Mouse (Mus musculus): Measurements from ENCODE around the gene Olfr1014. TPM values are rescaled to one million over a fixed set of nuclear protein-coding genes. Genes with fewer than 3 reads are reported as not detected.

Olfr1014 gene
- polyA plus RNA-seq (2014; fragmentation: Nextera tagmentation; extraction: Ambion mirVana) = not detected in 2 replicates

- H3K4me2 ChIP-seq (ENCODE audit: low read depth, low read length, severe bottlenecking) = no peak within 1 kb of the TSS
- H3K4me1 ChIP-seq (replicated peaks; ENCODE audit: control insufficient read depth, insufficient read depth, low read length) = no peaks in the 10 kb centered on the region
- no peaks in the 10 kb centered on the region for H3K36me3 ChIP-seq (ENCODE audit: control insufficient read depth, insufficient read depth, low read length)
- ATAC-seq (replicated peaks; ENCODE audit: low FRiP score) = no peak
- H3K9me3 ChIP-seq (ENCODE audit: control insufficient read depth, low read length) = no peaks in the 10 kb centered on the region
- DNase-seq (ENCODE audit: low spot score) = no peak
- H3K27me3 ChIP-seq (ENCODE audit: control insufficient read depth, insufficient read depth, low read length) = no peaks in the 10 kb centered on the region
- no peak within 1 kb of the TSS for H3K4me3 ChIP-seq (ENCODE audit: low read depth, low read length)
- no peak within 1 kb of the TSS for H3K9ac ChIP-seq (ENCODE audit: low read length)
- no peak within 1 kb of the TSS for H3K27ac ChIP-seq (ENCODE audit: low read depth, low read length)
Measured at GRCm38 (mm10) chr2:85772413-85772812, at the start of gene Olfr1014. Olfr1014 (plus strand) TSS chr2:85772713.

DNA sequence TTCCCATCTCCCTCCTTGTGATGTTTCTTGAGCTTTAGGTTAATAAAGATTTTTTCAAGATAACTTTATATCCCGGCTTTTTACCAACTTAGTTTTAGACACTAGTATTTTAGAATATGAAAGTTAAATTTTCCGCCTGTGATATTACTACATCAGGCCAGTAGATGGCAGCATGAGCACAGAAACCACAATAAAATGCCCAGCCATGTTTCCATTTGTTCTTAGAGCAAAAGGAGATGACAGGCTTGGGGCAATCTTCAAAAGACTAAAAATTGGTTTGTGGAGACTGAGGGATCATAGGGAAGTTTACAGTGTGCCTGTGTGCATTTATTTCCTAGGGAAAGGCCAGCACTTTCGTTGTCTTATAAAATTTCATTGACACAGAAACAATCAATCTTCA, 46.7 kb upstream of the Olfr1014 start:
- WGBS = 24% methylated on average over 3 of the region's 3 CpGs
- no peak overlapping the region for H3K9ac ChIP-seq (ENCODE audit: low read length)
- no peak for DNase-seq (ENCODE audit: low spot score)
- H3K9me3 ChIP-seq (ENCODE audit: control insufficient read depth, low read length) = no peaks in the 10 kb centered on the region
- no peak overlapping the region for H3K27ac ChIP-seq (ENCODE audit: low read depth, low read length)
- H3K4me3 ChIP-seq (ENCODE audit: low read depth, low read length) = no peak overlapping the region
- no peaks in the 10 kb centered on the region for H3K4me1 ChIP-seq (replicated peaks; ENCODE audit: control insufficient read depth, insufficient read depth, low read length)
- H3K36me3 ChIP-seq (ENCODE audit: control insufficient read depth, insufficient read depth, low read length) = no peaks in the 10 kb centered on the region
- H3K4me2 ChIP-seq (ENCODE audit: low read depth, low read length, severe bottlenecking) = no peak overlapping the region
- no peaks in the 10 kb centered on the region for H3K27me3 ChIP-seq (ENCODE audit: control insufficient read depth, insufficient read depth, low read length)
- peak; percentile 69; the same call in 1 of the 2 replicates for ATAC-seq (replicated peaks; ENCODE audit: low FRiP score)

DNA sequence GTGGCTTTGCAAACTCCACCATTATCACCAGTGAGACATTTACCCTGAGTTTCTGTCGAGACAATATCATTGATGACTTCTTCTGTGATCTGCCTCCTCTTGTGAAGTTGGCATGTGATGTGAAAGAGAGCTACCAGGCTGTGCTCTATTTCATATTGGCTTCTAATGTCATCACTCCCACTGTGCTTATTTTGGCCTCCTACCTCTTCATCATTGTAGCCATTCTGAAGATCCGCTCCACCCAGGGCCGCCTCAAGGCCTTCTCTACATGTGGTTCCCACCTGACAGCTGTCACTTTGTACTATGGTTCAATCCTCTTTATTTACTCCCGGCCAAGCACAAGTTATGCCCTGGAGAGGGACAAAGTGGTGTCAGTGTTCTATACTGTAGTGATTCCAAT, 18.7 kb upstream of the Olfr1014 start:
- Histone ChIP-seq H3K9ac (ENCODE audit: low read length) (no peak overlapping the region), H3K9me3 (ENCODE audit: control insufficient read depth, low read length) (no peaks in the 10 kb centered on the region), H3K27me3 (ENCODE audit: control insufficient read depth, insufficient read depth, low read length) (no peaks in the 10 kb centered on the region), H3K4me3 (ENCODE audit: low read depth, low read length) (no peak overlapping the region), H3K4me1 (replicated peaks; ENCODE audit: control insufficient read depth, insufficient read depth, low read length) (no peaks in the 10 kb centered on the region), H3K27ac (ENCODE audit: low read depth, low read length) (no peak overlapping the region), H3K36me3 (ENCODE audit: control insufficient read depth, insufficient read depth, low read length) (no peaks in the 10 kb centered on the region), H3K4me2 (ENCODE audit: low read depth, low read length, severe bottlenecking) (no peak overlapping the region)
- DNase-seq (ENCODE audit: low spot score) = no peak
- no peak for ATAC-seq (replicated peaks; ENCODE audit: low FRiP score)
- 68% methylated on average over 4 of the region's 4 CpGs for WGBS

DNA sequence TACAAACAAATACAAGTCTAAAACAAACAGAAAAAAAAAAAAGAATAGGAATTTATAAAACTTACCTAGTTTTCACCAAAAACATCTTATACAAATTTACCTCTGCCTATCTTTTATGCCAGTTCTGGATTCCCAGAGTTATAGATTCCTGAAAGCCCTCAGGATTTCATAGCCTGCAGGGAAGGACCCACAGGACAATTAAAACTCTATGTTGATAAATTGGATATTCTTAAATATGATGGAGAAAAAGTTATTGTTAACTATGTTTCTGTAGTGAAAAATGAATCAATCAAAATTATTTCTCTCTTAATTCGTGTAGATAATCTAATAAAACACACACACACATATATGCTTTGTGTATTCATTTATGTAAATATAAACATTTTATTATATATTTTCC, 9.8 kb upstream of the Olfr1014 start, which contains the start of gene Olfr1012:
Gene Olfr1012, minus strand, starts transcription at position 101 of the 400 bp plus-strand sequence.
- Histone ChIP-seq H3K36me3 (ENCODE audit: control insufficient read depth, insufficient read depth, low read length) (no peaks in the 10 kb centered on the region), H3K27me3 (ENCODE audit: control insufficient read depth, insufficient read depth, low read length) (no peaks in the 10 kb centered on the region), H3K4me3 (ENCODE audit: low read depth, low read length) (no peak within 1 kb of the TSS), H3K4me1 (replicated peaks; ENCODE audit: control insufficient read depth, insufficient read depth, low read length) (no peaks in the 10 kb centered on the region), H3K4me2 (ENCODE audit: low read depth, low read length, severe bottlenecking) (no peak within 1 kb of the TSS), H3K27ac (ENCODE audit: low read depth, low read length) (no peak within 1 kb of the TSS), H3K9ac (ENCODE audit: low read length) (no peak within 1 kb of the TSS), H3K9me3 (ENCODE audit: control insufficient read depth, low read length) (no peaks in the 10 kb centered on the region)
- DNase-seq (ENCODE audit: low spot score) (no peak), ATAC-seq (replicated peaks; ENCODE audit: low FRiP score) (no peak)
- WGBS = 89% methylated on average over 1 of the region's 1 CpGs

- Histone ChIP-seq H3K27ac (ENCODE audit: low read depth, low read length) (no peak within 1 kb of the TSS), H3K9ac (ENCODE audit: low read length) (no peak within 1 kb of the TSS), H3K36me3 (ENCODE audit: control insufficient read depth, insufficient read depth, low read length) (no peaks in the 10 kb centered on the region), H3K4me1 (replicated peaks; ENCODE audit: control insufficient read depth, insufficient read depth, low read length) (no peaks in the 10 kb centered on the region), H3K4me3 (ENCODE audit: low read depth, low read length) (no peak within 1 kb of the TSS), H3K27me3 (ENCODE audit: control insufficient read depth, insufficient read depth, low read length) (no peaks in the 10 kb centered on the region), H3K4me2 (ENCODE audit: low read depth, low read length, severe bottlenecking) (no peak within 1 kb of the TSS), H3K9me3 (ENCODE audit: control insufficient read depth, low read length) (no peaks in the 10 kb centered on the region)
- DNase-seq (ENCODE audit: low spot score) (no peak), ATAC-seq (replicated peaks; ENCODE audit: low FRiP score) (no peak)
Measured at GRCm38 (mm10) chr2:85766798-85767197, 5.7 kb upstream of the Olfr1014 start, which contains the start of gene Olfr1013. Olfr1013 (plus strand) TSS chr2:85767098.

DNA sequence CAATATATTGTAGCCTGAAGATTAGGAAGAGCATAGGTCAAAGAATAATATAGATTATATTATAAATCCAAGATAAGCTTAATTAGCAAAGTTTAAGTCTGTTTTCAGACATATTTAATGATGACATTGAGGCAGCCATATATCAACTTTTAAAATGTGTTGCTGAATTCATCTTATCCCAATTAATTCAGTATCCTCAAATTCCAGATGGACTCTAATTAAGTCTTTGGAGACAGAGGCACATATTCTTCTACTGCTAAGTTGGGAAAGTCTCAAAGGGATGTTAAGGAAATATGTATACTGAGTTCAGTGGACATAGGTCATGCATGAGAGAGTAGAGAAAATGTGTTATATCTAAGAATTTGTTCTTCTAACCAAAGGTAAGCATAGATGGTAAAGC, 9.2 kb downstream of the Olfr1014 start, which contains the start of gene Olfr1015:
Gene Olfr1015, plus strand, starts transcription at position 301 of the 400 bp plus-strand sequence.
- no peaks in the 10 kb centered on the region for H3K36me3 ChIP-seq (ENCODE audit: control insufficient read depth, insufficient read depth, low read length)
- H3K27ac ChIP-seq (ENCODE audit: low read depth, low read length) = no peak within 1 kb of the TSS
- H3K4me1 ChIP-seq (replicated peaks; ENCODE audit: control insufficient read depth, insufficient read depth, low read length) = no peaks in the 10 kb centered on the region
- no peak for DNase-seq (ENCODE audit: low spot score)
- H3K27me3 ChIP-seq (ENCODE audit: control insufficient read depth, insufficient read depth, low read length) = no peaks in the 10 kb centered on the region
- no peak within 1 kb of the TSS for H3K4me2 ChIP-seq (ENCODE audit: low read depth, low read length, severe bottlenecking)
- ATAC-seq (replicated peaks; ENCODE audit: low FRiP score) = no peak
- no peaks in the 10 kb centered on the region for H3K9me3 ChIP-seq (ENCODE audit: control insufficient read depth, low read length)
- no peak within 1 kb of the TSS for H3K9ac ChIP-seq (ENCODE audit: low read length)
- H3K4me3 ChIP-seq (ENCODE audit: low read depth, low read length) = no peak within 1 kb of the TSS

- no peak overlapping the region for H3K4me3 ChIP-seq (ENCODE audit: low read depth, low read length)
- no peak overlapping the region for H3K27ac ChIP-seq (ENCODE audit: low read depth, low read length)
- no peaks in the 10 kb centered on the region for H3K36me3 ChIP-seq (ENCODE audit: control insufficient read depth, insufficient read depth, low read length)
- no peaks in the 10 kb centered on the region for H3K4me1 ChIP-seq (replicated peaks; ENCODE audit: control insufficient read depth, insufficient read depth, low read length)
- DNase-seq (ENCODE audit: low spot score) (no peak), ATAC-seq (replicated peaks; ENCODE audit: low FRiP score) (0 out of 2 replicates have a peak, but pooled peaks have one; percentile 44)
- no peaks in the 10 kb centered on the region for H3K9me3 ChIP-seq (ENCODE audit: control insufficient read depth, low read length)
- H3K27me3 ChIP-seq (ENCODE audit: control insufficient read depth, insufficient read depth, low read length) = no peaks in the 10 kb centered on the region
- H3K9ac ChIP-seq (ENCODE audit: low read length) = no peak overlapping the region
- 17% methylated on average over 2 of the region's 2 CpGs for WGBS
- H3K4me2 ChIP-seq (ENCODE audit: low read depth, low read length, severe bottlenecking) = no peak overlapping the region
Measured at GRCm38 (mm10) chr2:85792331-85792730, 19.8 kb downstream of the Olfr1014 start.

DNA sequence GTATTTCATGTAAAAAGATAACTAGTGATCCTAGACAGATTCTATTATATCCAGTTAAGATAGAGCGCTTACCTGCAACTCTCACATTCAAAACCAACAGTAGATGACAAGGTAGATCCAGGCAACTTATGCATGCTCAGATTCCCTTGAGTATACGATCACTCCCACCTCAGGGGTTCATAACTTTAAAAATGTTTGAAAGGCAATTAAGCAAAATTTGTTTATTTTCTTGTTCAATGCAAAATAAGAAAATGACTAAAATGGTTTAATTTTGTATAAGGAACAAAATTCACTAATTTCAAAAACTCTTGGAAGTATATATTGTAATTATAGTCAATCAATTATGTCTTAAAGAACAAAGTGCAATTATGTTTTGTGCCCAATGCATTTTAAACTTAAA, 29.9 kb downstream of the Olfr1014 start, which contains the start of gene Olfr1016:
Gene Olfr1016, minus strand, starts transcription at position 101 of the 400 bp plus-strand sequence.
- no peak within 1 kb of the TSS for H3K9ac ChIP-seq (ENCODE audit: low read length)
- WGBS = 94% methylated on average over 2 of the region's 2 CpGs

GRCm38 (mm10) chr2:85804501-85804900, 32.0 kb downstream of the Olfr1014 start:
- Histone ChIP-seq H3K27ac (ENCODE audit: low read depth, low read length) (no peak overlapping the region), H3K36me3 (ENCODE audit: control insufficient read depth, insufficient read depth, low read length) (no peaks in the 10 kb centered on the region), H3K4me1 (replicated peaks; ENCODE audit: control insufficient read depth, insufficient read depth, low read length) (no peaks in the 10 kb centered on the region), H3K27me3 (ENCODE audit: control insufficient read depth, insufficient read depth, low read length) (no peaks in the 10 kb centered on the region), H3K4me2 (ENCODE audit: low read depth, low read length, severe bottlenecking) (no peak overlapping the region), H3K9me3 (ENCODE audit: control insufficient read depth, low read length) (no peaks in the 10 kb centered on the region), H3K9ac (ENCODE audit: low read length) (no peak overlapping the region), H3K4me3 (ENCODE audit: low read depth, low read length) (no peak overlapping the region)
- 82% methylated on average over 4 of the region's 4 CpGs for WGBS
- no peak for ATAC-seq (replicated peaks; ENCODE audit: low FRiP score)
- no peak for DNase-seq (ENCODE audit: low spot score)

More for the DNA sequence above, 29.9 kb downstream of the Olfr1014 start, which contains the start of gene Olfr1016:
- no peak within 1 kb of the TSS for H3K27ac ChIP-seq (ENCODE audit: low read depth, low read length)
- H3K36me3 ChIP-seq (ENCODE audit: control insufficient read depth, insufficient read depth, low read length) = no peaks in the 10 kb centered on the region
- DNase-seq (ENCODE audit: low spot score) = no peak
- H3K4me3 ChIP-seq (ENCODE audit: low read depth, low read length) = no peak within 1 kb of the TSS
- H3K4me1 ChIP-seq (replicated peaks; ENCODE audit: control insufficient read depth, insufficient read depth, low read length) = no peaks in the 10 kb centered on the region
- no peaks in the 10 kb centered on the region for H3K27me3 ChIP-seq (ENCODE audit: control insufficient read depth, insufficient read depth, low read length)
- H3K9me3 ChIP-seq (ENCODE audit: control insufficient read depth, low read length) = no peaks in the 10 kb centered on the region
- no peak within 1 kb of the TSS for H3K4me2 ChIP-seq (ENCODE audit: low read depth, low read length, severe bottlenecking)
- no peak for ATAC-seq (replicated peaks; ENCODE audit: low FRiP score)

Measured in forebrain, embryonic 11.5 days (tissue).